ENCODE assay signal across 19 mouse cellular contexts in genomic region chr9:26622840-26623448, GRCm38 (mm10).
DNase-seq lines count a peak whose midpoint lies in the region; ATAC-seq and TF ChIP-seq lines count a peak whose summit lies in the region.
"Had no signal": no experiment of that assay in that cellular context is flagged by ENCODE, and none has a peak within 500 bp of the region (broad histone marks: within the 10 kb centered on the region; RNA-seq: fewer than 3 reads in every experiment).

No protein-coding gene starts in this region.

- TF ChIP-seq CTCF in midbrain, postnatal 0 days (IDR thresholded peaks at IDR 0.05), result no peak
- no peak for TF ChIP-seq CTCF in lung, adult 2 months (IDR thresholded peaks at IDR 0.05; ENCODE audit: insufficient read depth, low read length)

- DNase-seq in heart, adult 11 months, result peak; percentile 54
- DNase-seq in heart, adult 18-20 months, result no peak
- peak; percentile 36 for DNase-seq in midbrain, postnatal 0 days (ENCODE audit: low spot score)
- DNase-seq in midbrain, embryonic 14.5 days, result no peak
- DNase-seq in ovary, postnatal 36 days (ENCODE audit: low spot score), result no peak
- DNase-seq in lung, adult 2 months, result no peak
- DNase-seq: adrenal gland, adult 8-10 months; adrenal gland, postnatal 36 days; cerebellum, adult 11-12 months; cerebellum, adult 9-11 months; gastrocnemius, postnatal 14 days; heart, postnatal 14 days; kidney, adult 11 months; kidney, adult 9 months had no signal

- no peaks in the 10 kb centered on the region for H3K9me3 ChIP-seq in midbrain, postnatal 0 days (ENCODE audit: low read length)
- no peaks in the 10 kb centered on the region for H3K9me3 ChIP-seq in midbrain, embryonic 14.5 days (ENCODE audit: control insufficient read depth, low read length)
- no peaks in the 10 kb centered on the region for H3K9me3 ChIP-seq in forebrain, embryonic 15.5 days
- H3K9me3 ChIP-seq: embryonic facial prominence, embryonic 10.5 days; heart, embryonic 15.5 days; hindbrain, embryonic 15.5 days had no signal

- H3K36me3 ChIP-seq in midbrain, postnatal 0 days (ENCODE audit: insufficient read depth, low read length), result no peaks in the 10 kb centered on the region
- H3K36me3 ChIP-seq in midbrain, embryonic 14.5 days (ENCODE audit: control insufficient read depth, insufficient read depth, low read length), result no peaks in the 10 kb centered on the region
- no peaks in the 10 kb centered on the region for H3K36me3 ChIP-seq in forebrain, embryonic 15.5 days
- H3K36me3 ChIP-seq: embryonic facial prominence, embryonic 10.5 days; heart, embryonic 15.5 days; hindbrain, embryonic 15.5 days had no signal

- no peak overlapping the region for H3K4me2 ChIP-seq in midbrain, postnatal 0 days (ENCODE audit: low read depth, low read length, poor library complexity, severe bottlenecking)
- H3K4me2 ChIP-seq in midbrain, embryonic 14.5 days (ENCODE audit: low read length), result no peak overlapping the region
- no peak overlapping the region for H3K4me2 ChIP-seq in forebrain, embryonic 15.5 days (replicated peaks)
- H3K4me2 ChIP-seq: heart, embryonic 11.5 days; heart, embryonic 15.5 days; hindbrain, embryonic 15.5 days had no signal

- no peak overlapping the region for H3K27ac ChIP-seq in midbrain, postnatal 0 days (ENCODE audit: low read depth, low read length)
- H3K27ac ChIP-seq in midbrain, embryonic 14.5 days (replicated peaks; ENCODE audit: low read depth, low read length), result no peak overlapping the region
- H3K27ac ChIP-seq in forebrain, embryonic 15.5 days (replicated peaks), result no peak overlapping the region
- H3K27ac ChIP-seq: embryonic facial prominence, embryonic 10.5 days; heart, embryonic 15.5 days; hindbrain, embryonic 15.5 days had no signal

- no peak overlapping the region for H3K9ac ChIP-seq in midbrain, postnatal 0 days (replicated peaks; ENCODE audit: low read length, poor library complexity, severe bottlenecking)
- H3K9ac ChIP-seq in midbrain, embryonic 14.5 days (replicated peaks; ENCODE audit: low read length), result no peak overlapping the region
- no peak overlapping the region for H3K9ac ChIP-seq in forebrain, embryonic 15.5 days (replicated peaks)
- H3K9ac ChIP-seq: heart, embryonic 15.5 days; hindbrain, embryonic 15.5 days had no signal

- H3K4me1 ChIP-seq in midbrain, postnatal 0 days (ENCODE audit: insufficient read depth, low read length), result no peaks in the 10 kb centered on the region
- no peaks in the 10 kb centered on the region for H3K4me1 ChIP-seq in midbrain, embryonic 14.5 days (ENCODE audit: control insufficient read depth, insufficient read depth, low read length)
- peaks cover 2% of the 10 kb centered on the region; the same call in 1 of the 2 replicates for H3K4me1 ChIP-seq in forebrain, embryonic 15.5 days
- H3K4me1 ChIP-seq in lung, adult 2 months (ENCODE audit: control insufficient read depth, insufficient read depth, low read length), result no peaks in the 10 kb centered on the region
- H3K4me1 ChIP-seq: embryonic facial prominence, embryonic 10.5 days; heart, embryonic 15.5 days; hindbrain, embryonic 15.5 days had no signal

- H3K4me3 ChIP-seq in midbrain, postnatal 0 days (ENCODE audit: low read depth, low read length), result no peak overlapping the region
- H3K4me3 ChIP-seq in midbrain, embryonic 14.5 days (replicated peaks; ENCODE audit: low read depth, low read length), result no peak overlapping the region
- H3K4me3 ChIP-seq in forebrain, embryonic 15.5 days, result no peak overlapping the region
- H3K4me3 ChIP-seq in lung, adult 2 months (replicated peaks; ENCODE audit: extremely low read depth, low read depth, low read length), result no peak overlapping the region
- H3K4me3 ChIP-seq: embryonic facial prominence, embryonic 10.5 days; heart, embryonic 15.5 days; hindbrain, embryonic 15.5 days had no signal

- WGBS in midbrain, postnatal 0 days, result 73% methylated on average over 1 of the region's 1 CpGs
- whole genome bisulfite sequencing in midbrain, embryonic 14.5 days, result 84% methylated on average over 1 of the region's 1 CpGs
- 28% methylated on average over 1 of the region's 1 CpGs for WGBS in forebrain, embryonic 15.5 days
- WGBS in lung, adult 2 months, result 92% methylated on average over 1 of the region's 1 CpGs

- ATAC-seq in midbrain, postnatal 0 days (ENCODE audit: low FRiP score), result no peak
- no peak for ATAC-seq in midbrain, embryonic 14.5 days (ENCODE audit: low FRiP score, low TSS enrichment)
- ATAC-seq in forebrain, embryonic 15.5 days (replicated peaks), result peak; percentile 94

- H3K27me3 ChIP-seq in midbrain, postnatal 0 days (ENCODE audit: insufficient read depth, low read length), result no peaks in the 10 kb centered on the region
- H3K27me3 ChIP-seq in midbrain, embryonic 14.5 days (ENCODE audit: control insufficient read depth, insufficient read depth, low read length), result no peaks in the 10 kb centered on the region
- no peaks in the 10 kb centered on the region for H3K27me3 ChIP-seq in forebrain, embryonic 15.5 days
- H3K27me3 ChIP-seq: heart, embryonic 15.5 days; hindbrain, embryonic 15.5 days had no signal

- no peak for TF ChIP-seq POLR2A in lung, adult 2 months (IDR thresholded peaks at IDR 0.05; ENCODE audit: borderline replicate concordance, extremely low read depth, low read depth, low read length)

Comparison
In these comparisons a context has a peak if more than half of its experiments do, and no peak if none do; other contexts are left out.
1. DNase-seq: peak in heart, adult 11 months (single experiment) and midbrain, postnatal 0 days (single experiment); none in heart, adult 18-20 months (0 of 2), midbrain, embryonic 14.5 days (single experiment), ovary, postnatal 36 days (single experiment) and lung, adult 2 months (single experiment).